Mouse (Mus musculus): ENCODE data around the gene Golt1b. TPM values are rescaled to one million over a fixed set of nuclear protein-coding genes. Genes with fewer than 3 reads are reported as not detected.

Gene Golt1b
- total RNA-seq, 4 experiments from 2014 or later, result 30.6 to 34.0 (median 33.0) TPM

GRCm38 (mm10) chr6:142381615-142382014 lies 5.4 kb upstream of the Golt1b start:
- no peak for DNase-seq (ENCODE audit: low spot score in 2 of 2)

GRCm38 (mm10) chr6:142384521-142384920 lies 2.5 kb upstream of the Golt1b start:
- no peak for DNase-seq (ENCODE audit: low spot score in 2 of 2)

- DNase-seq (ENCODE audit: low spot score in 2 of 2), result no peak
Observed at GRCm38 (mm10) chr6:142386285-142387010, 573 bp upstream of the Golt1b start.

DNA sequence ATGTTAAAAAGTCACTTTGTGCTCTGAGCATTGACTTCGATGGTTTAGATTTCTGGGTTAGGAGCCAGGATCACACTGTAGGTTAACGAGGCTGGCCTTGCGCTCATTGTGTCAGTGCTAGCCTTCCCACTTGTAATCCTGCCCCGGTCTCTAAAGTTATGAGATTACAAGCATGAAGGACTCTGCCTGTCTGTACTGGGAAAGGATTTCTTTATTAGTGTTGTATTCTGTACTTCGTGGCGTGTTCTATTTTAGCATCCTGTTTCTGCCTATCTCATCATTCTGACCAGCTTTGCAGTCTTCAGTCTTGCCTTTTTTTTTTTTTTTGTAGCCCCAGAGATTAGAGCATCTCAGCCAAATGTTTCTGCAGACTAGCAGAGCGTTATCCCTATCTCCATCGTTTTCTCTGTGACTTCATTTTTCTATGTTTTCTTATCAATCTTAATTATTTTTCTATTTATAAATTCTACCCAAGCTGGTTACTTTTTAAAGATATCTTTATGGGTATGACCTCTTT lies 792 bp downstream of the Golt1b start:
- DNase-seq (ENCODE audit: low spot score in 2 of 2), result no peak

DNA sequence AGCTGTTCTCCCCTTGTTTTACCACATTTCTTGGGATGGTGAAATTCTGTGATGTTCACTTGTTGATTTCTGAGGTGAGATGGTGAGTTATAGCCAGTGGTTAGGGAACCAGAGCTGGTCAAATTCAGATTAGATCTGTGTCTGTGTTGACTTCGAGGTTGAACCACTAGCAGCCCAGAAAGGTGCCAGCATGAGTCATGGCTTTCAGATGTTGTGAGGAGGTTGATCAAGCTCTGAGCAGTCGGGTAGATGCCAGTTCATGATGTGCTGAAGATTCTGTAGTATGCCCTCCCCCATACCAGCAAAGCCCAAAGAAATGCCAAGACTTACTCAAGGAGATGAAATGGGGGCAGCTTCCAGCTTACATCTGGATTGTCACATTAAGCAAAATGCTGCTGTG lies 2.1 kb downstream of the Golt1b start:
- no peak for DNase-seq (ENCODE audit: low spot score in 2 of 2)

GRCm38 (mm10) chr6:142392312-142392711 lies 5.3 kb downstream of the Golt1b start:
- DNase-seq (ENCODE audit: low spot score in 2 of 2), result no peak

DNA sequence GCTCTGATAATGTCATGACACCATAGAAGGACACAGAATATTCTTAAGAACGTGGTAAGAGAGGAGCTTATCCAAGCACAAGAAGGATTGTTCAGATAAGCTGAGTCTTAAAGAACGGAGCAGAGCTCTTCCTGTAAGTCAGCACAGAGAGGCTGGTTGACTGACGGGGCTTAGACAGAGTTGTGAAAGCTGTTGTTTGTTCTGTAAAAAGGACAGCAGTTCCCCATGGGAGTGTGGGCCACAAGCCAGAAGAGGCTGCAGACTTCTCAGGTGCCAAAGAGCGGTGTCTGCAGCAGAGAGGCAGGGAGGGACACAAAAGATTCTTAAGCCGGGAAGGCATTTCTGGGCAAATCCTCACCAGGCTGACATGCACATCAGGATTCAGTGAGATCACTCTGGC lies 7.6 kb downstream of the Golt1b start:
- peak; percentile 22 to 37 for DNase-seq (ENCODE audit: low spot score in 2 of 2)

GRCm38 (mm10) chr6:142395756-142396155 lies 8.7 kb downstream of the Golt1b start:
- DNase-seq (ENCODE audit: low spot score in 2 of 2), result no peak

DNA sequence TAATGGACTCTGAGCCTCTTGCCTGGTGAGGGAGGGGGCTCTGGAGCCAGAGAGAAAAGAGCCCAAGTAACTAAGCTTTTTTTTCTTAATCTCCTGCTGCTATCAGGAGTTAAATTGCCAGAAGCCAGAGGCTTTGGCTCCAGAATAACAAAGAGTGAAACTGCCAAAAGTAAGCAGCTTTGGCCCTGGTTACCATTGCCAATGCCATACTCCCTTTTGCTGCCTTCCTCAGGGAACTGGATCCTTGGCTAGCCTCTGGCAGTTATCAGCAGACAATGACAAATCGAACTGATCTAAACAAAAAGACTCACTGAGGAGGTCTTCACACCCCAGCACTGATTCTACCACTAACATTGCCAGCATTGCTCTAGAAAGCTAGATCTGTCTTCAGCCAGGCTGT lies 24.1 kb downstream of the Golt1b start:
- DNase-seq (ENCODE audit: low spot score in 2 of 2), result no peak

GRCm38 (mm10) chr6:142412906-142413491 lies 26.0 kb downstream of the Golt1b start, which contains the start of gene Spx:
TSS of gene Spx (plus strand) at chr6:142413441.
- no peak for DNase-seq (ENCODE audit: low spot score in 2 of 2)

GRCm38 (mm10) chr6:142413845-142414244 lies 26.8 kb downstream of the Golt1b start:
- no peak for DNase-seq (ENCODE audit: low spot score in 2 of 2)

GRCm38 (mm10) chr6:142414597-142414996 lies 27.6 kb downstream of the Golt1b start:
- DNase-seq (ENCODE audit: low spot score in 2 of 2), result no peak

GRCm38 (mm10) chr6:142424976-142425375 lies 38.0 kb downstream of the Golt1b start:
- DNase-seq (ENCODE audit: low spot score in 2 of 2), result no peak

- no peak for DNase-seq (ENCODE audit: low spot score in 2 of 2)
Observed at GRCm38 (mm10) chr6:142429072-142429471, 42.1 kb downstream of the Golt1b start.

GRCm38 (mm10) chr6:142451381-142451780 lies 64.4 kb downstream of the Golt1b start:
- no peak for DNase-seq (ENCODE audit: low spot score in 2 of 2)

- DNase-seq (ENCODE audit: low spot score in 2 of 2), result no peak
Observed at GRCm38 (mm10) chr6:142453311-142453710, 66.3 kb downstream of the Golt1b start.

Other genes with a start within 250 kb of the Golt1b start
- gene Slco1a6, start 178.7 kb upstream of the Golt1b start, total RNA-seq (2022), result under 1 TPM in 1 of 4 experiments, not detected in 3; 0.83 TPM
- gene Iapp, start 88.8 kb upstream of the Golt1b start, total RNA-seq (2022), result not detected
- gene Slco1a5, start 64.2 kb upstream of the Golt1b start, total RNA-seq (2022), result under 1 TPM in 1 of 4 experiments, not detected in 3; 0.32 TPM
- gene Pyroxd1, start 41.6 kb upstream of the Golt1b start, total RNA-seq (2022), result 10 to 100 TPM; 12.2 to 17.3 (median 14.7) TPM
- 10 to 100 TPM; 21.8 to 25.7 (median 23.6) TPM for gene Recql, start 134 bp upstream of the Golt1b start, total RNA-seq (2022)
- 1 to 10 TPM in 1 of 4 experiments, under 1 TPM in 3; 0.70 to 1.2 (median 0.87) TPM for gene Spx, start 26.2 kb downstream of the Golt1b start, total RNA-seq (2022)
- under 1 TPM in 3 of 4 experiments, not detected in 1; 0.16 to 0.18 (median 0.16) TPM for gene Gys2, start 85.9 kb downstream of the Golt1b start, total RNA-seq (2022)
- 100 to 1,000 TPM; 561 to 645 (median 604) TPM for gene Ldhb, start 120.7 kb downstream of the Golt1b start, total RNA-seq (2022)
- gene Kcnj8, start 184.4 kb downstream of the Golt1b start, total RNA-seq (2022), result 1 to 10 TPM; 1.7 to 2.3 (median 1.9) TPM

Data from layer of hippocampus, adult 8-10 months (tissue).